In genomic region chr12:55490722-55491449, GRCm38 (mm10) we compare ENCODE assay signal across 8 mouse cellular contexts. TPM values are rescaled to one million over a fixed set of nuclear protein-coding genes. Genes with fewer than 3 reads are reported as not detected.
A peak's percentile ranks its signal among the peaks of the same experiment; 100 is the strongest.
DNase-seq lines count a peak whose midpoint lies in the region; ATAC-seq and TF ChIP-seq lines count a peak whose summit lies in the region.

No protein-coding gene starts in this region.

- H3K36me3 ChIP-seq in thymus, adult 2 months (ENCODE audit: control insufficient read depth, insufficient read depth, low read length) = peaks cover 38% of the 10 kb centered on the region
- peaks cover 17% of the 10 kb centered on the region for H3K36me3 ChIP-seq in heart, embryonic 11.5 days (ENCODE audit: control insufficient read depth, insufficient read depth, low read length)
- peaks cover 30% of the 10 kb centered on the region for H3K36me3 ChIP-seq in midbrain, embryonic 12.5 days

- peak overlapping the region; percentile 78 for H3K27ac ChIP-seq in thymus, adult 2 months (ENCODE audit: control insufficient read depth, insufficient read depth, low read length)
- peak overlapping the region; percentile 99 for H3K27ac ChIP-seq in heart, embryonic 11.5 days (ENCODE audit: low read depth, low read length)
- peak overlapping the region; percentile 97; the same call in 1 of the 2 replicates for H3K27ac ChIP-seq in midbrain, embryonic 12.5 days (replicated peaks)

- WGBS in thymus, adult 2 months = 79% methylated on average over 13 of the region's 13 CpGs
- 81% methylated on average over 13 of the region's 13 CpGs for WGBS in heart, embryonic 11.5 days (ENCODE audit: insufficient replicate concordance)
- WGBS in midbrain, embryonic 12.5 days = 89% methylated on average over 13 of the region's 13 CpGs

- H3K4me3 ChIP-seq in thymus, adult 2 months (ENCODE audit: control insufficient read depth, insufficient read depth, low read length) = peak overlapping the region; percentile 79
- H3K4me3 ChIP-seq in heart, embryonic 11.5 days (ENCODE audit: low read depth, low read length) = peak overlapping the region; percentile 80
- H3K4me3 ChIP-seq in midbrain, embryonic 12.5 days = peak overlapping the region; percentile 91

- H3K9ac ChIP-seq in heart, embryonic 11.5 days (ENCODE audit: low read depth, low read length) = peak overlapping the region; percentile 81
- peak overlapping the region; percentile 81 for H3K9ac ChIP-seq in midbrain, embryonic 12.5 days (replicated peaks)

- no peak for DNase-seq in thymus, adult 2 months
- DNase-seq in thymus, adult 18-20 months = no peak
- DNase-seq in cerebellum, postnatal 10 days = peak; percentile 32 to 42
- peak; percentile 42 for DNase-seq in kidney, postnatal 14 days
- DNase-seq in urinary bladder, postnatal 25 days (ENCODE audit: low spot score) = no peak
- DNase-seq in testis, postnatal 14 days (ENCODE audit: low spot score) = no peak

- no peaks in the 10 kb centered on the region for H3K27me3 ChIP-seq in thymus, adult 2 months (ENCODE audit: control insufficient read depth, insufficient read depth, low read length)
- H3K27me3 ChIP-seq in heart, embryonic 11.5 days (ENCODE audit: control insufficient read depth, insufficient read depth, low read length) = no peaks in the 10 kb centered on the region
- no peaks in the 10 kb centered on the region for H3K27me3 ChIP-seq in midbrain, embryonic 12.5 days

- H3K4me1 ChIP-seq in thymus, adult 2 months (replicated peaks; ENCODE audit: control insufficient read depth, insufficient read depth, low read length) = peaks cover 45% of the 10 kb centered on the region
- H3K4me1 ChIP-seq in heart, embryonic 11.5 days (ENCODE audit: control insufficient read depth, insufficient read depth, low read length) = peaks cover 16% of the 10 kb centered on the region
- H3K4me1 ChIP-seq in midbrain, embryonic 12.5 days = peaks cover 14% of the 10 kb centered on the region

- H3K9me3 ChIP-seq in heart, embryonic 11.5 days (replicated peaks; ENCODE audit: control insufficient read depth, low read length) = no peaks in the 10 kb centered on the region
- no peaks in the 10 kb centered on the region for H3K9me3 ChIP-seq in midbrain, embryonic 12.5 days

- TF ChIP-seq CTCF in thymus, adult 2 months (IDR thresholded peaks at IDR 0.05; ENCODE audit: borderline replicate concordance, control insufficient read depth, extremely low read depth, insufficient read depth, low read length, poor library complexity) = no peak

- peak overlapping the region; percentile 76 for H3K4me2 ChIP-seq in heart, embryonic 11.5 days
- H3K4me2 ChIP-seq in midbrain, embryonic 12.5 days (replicated peaks) = peak overlapping the region; percentile 79

- ATAC-seq in heart, embryonic 11.5 days (replicated peaks; ENCODE audit: insufficient number of reproducible peaks, low FRiP score, low TSS enrichment) = no peak
- ATAC-seq in midbrain, embryonic 12.5 days (ENCODE audit: low FRiP score, low read depth) = no peak

- TF ChIP-seq POLR2A in thymus, adult 2 months (IDR thresholded peaks at IDR 0.05; ENCODE audit: control insufficient read depth, extremely low read depth, insufficient read depth, low read length, poor library complexity) = no peak

RNA-seq across cellular contexts. Expression of gene Nfkbia, which starts 1.6 kb away (rescaled TPM):
- polyA plus RNA-seq in thymus, adult 2 months (2012; rRNA removed) = 613 and 674 TPM in 2 replicates
- polyA plus RNA-seq in heart, embryonic 11.5 days (2014; fragmentation: Nextera tagmentation; extraction: Ambion mirVana) = 42.6 and 52.2 TPM in 2 replicates
- polyA plus RNA-seq in midbrain, embryonic 12.5 days (2016; fragmentation: Nextera tagmentation; extraction: Ambion mirVana) = 35.7 and 40.4 TPM in 2 replicates

Comparison
In these comparisons a context has a peak if more than half of its experiments do, and no peak if none do; other contexts are left out.
1. DNase-seq: peak in cerebellum, postnatal 10 days (2 of 2) and kidney, postnatal 14 days (single experiment); none in thymus, adult 2 months (single experiment), thymus, adult 18-20 months (0 of 2), urinary bladder, postnatal 25 days (single experiment) and testis, postnatal 14 days (single experiment).
2. RNA of gene Nfkbia, which starts 1.6 kb away (polyA plus RNA-seq): 613 to 674 TPM in thymus, adult 2 months; 42.6 to 52.2 TPM in heart, embryonic 11.5 days and 35.7 to 40.4 TPM in midbrain, embryonic 12.5 days; every median in the first group is over 10 times any median in the second.
3. Peak in every context shown above with its lines, with median percentiles within 50 percentile points of each other: H3K27ac ChIP-seq and H3K4me3 ChIP-seq.